Mouse (Mus musculus): Measurements from ENCODE around the gene Rad9a.

- TF ChIP-seq POLR2A (IDR thresholded peaks at IDR 0.05; ENCODE audit: borderline replicate concordance, control insufficient read depth, low read depth, low read length): no peak
- no peak for TF ChIP-seq CTCF (IDR thresholded peaks at IDR 0.05; ENCODE audit: control insufficient read depth, insufficient read depth, low read length)
Observed at GRCm38 (mm10) chr19:4230415-4230814, 29.0 kb upstream of the Rad9a start.

All from bone marrow, adult 2 months (tissue).